Mouse (Mus musculus): Measurements from ENCODE around the gene A030003K21Rik. TPM values are rescaled to one million over a fixed set of nuclear protein-coding genes. Genes with fewer than 3 reads are reported as not detected.

The A030003K21Rik gene
- total and polyA plus RNA-seq, 3 experiments, result not detected

- H3K9me3 ChIP-seq (replicated peaks; ENCODE audit: insufficient read depth, low read length), result no peaks in the 10 kb centered on the region
- no peak overlapping the region for H3K27ac ChIP-seq (ENCODE audit: control insufficient read depth, low read depth, low read length)
These were observed 49.9 kb downstream of the A030003K21Rik start for GRCm38 (mm10) chr1:82893269-82893668.

More at GRCm38 (mm10) chr1:82893269-82893668, 49.9 kb downstream of the A030003K21Rik start:
- H3K36me3 ChIP-seq (ENCODE audit: control insufficient read depth in 1 of 2, insufficient read depth in 2 of 2, low read length in 2 of 2), result peaks cover 0 to 24% of the 10 kb centered on the region in 2 experiments; a peak in 2 of 4 replicates
- no peaks in the 10 kb centered on the region for H3K27me3 ChIP-seq (ENCODE audit: control insufficient read depth in 1 of 2, insufficient read depth in 2 of 2, low read length in 2 of 2)
- no peaks in the 10 kb centered on the region for H3K79me2 ChIP-seq (ENCODE audit: control insufficient read depth, insufficient read depth, low read length, poor library complexity)
- no peaks in the 10 kb centered on the region for H3K4me1 ChIP-seq (ENCODE audit: control insufficient read depth in 1 of 2, insufficient read depth in 2 of 2, low read length in 2 of 2)
- no peak for DNase-seq (ENCODE audit: low read depth, low spot score)
- no peak overlapping the region for H3K9ac ChIP-seq (ENCODE audit: control insufficient read depth, low read depth, low read length, poor library complexity, severe bottlenecking)
- H3K4me3 ChIP-seq (ENCODE audit: control insufficient read depth in 1 of 2, insufficient read depth in 1 of 2, low read depth in 2 of 2, low read length in 2 of 2), result no peak overlapping the region
- no peak for TF ChIP-seq ZNF384 (IDR thresholded peaks at IDR 0.05; ENCODE audit: low read depth, low read length)
- TF ChIP-seq E2F4 (IDR thresholded peaks at IDR 0.05; ENCODE audit: borderline replicate concordance, low read depth, low read length), result no peak
- TF ChIP-seq ZMIZ1 (IDR thresholded peaks at IDR 0.05; ENCODE audit: low read depth, low read length), result no peak
- no peak for TF ChIP-seq SMC3 (IDR thresholded peaks at IDR 0.05; ENCODE audit: low read depth, low read length)
- no peak for TF ChIP-seq HCFC1 (IDR thresholded peaks at IDR 0.05; ENCODE audit: low read depth, low read length)
- TF ChIP-seq TAL1 (IDR thresholded peaks at IDR 0.05; ENCODE audit: low read length), result no peak
- no peak for TF ChIP-seq GATA1 (IDR thresholded peaks at IDR 0.05; ENCODE audit: low read depth, low read length)
- no peak for TF ChIP-seq CHD2 (IDR thresholded peaks at IDR 0.05; ENCODE audit: low read length)
- no peak for TF ChIP-seq EP300 (IDR thresholded peaks at IDR 0.05; ENCODE audit: low read depth in 1 of 2, low read length in 2 of 2)
- TF ChIP-seq CHD1 (IDR thresholded peaks at IDR 0.05; ENCODE audit: low read depth, low read length), result no peak
- TF ChIP-seq USF1 (IDR thresholded peaks at IDR 0.05; ENCODE audit: low read depth, low read length), result no peak
- TF ChIP-seq KAT2A (conservative IDR thresholded peaks at IDR 0.05; ENCODE audit: low read depth, low read length), result no peak

Other genes starting within 250 kb of the A030003K21Rik start
- 86.0 and 91.1 TPM in 2 replicates for gene Mff, start 218.5 kb downstream of the A030003K21Rik start, total RNA-seq (2012; rRNA removed)
- gene Mff, start 218.5 kb downstream of the A030003K21Rik start, polyA plus RNA-seq (2012; ENCODE audit: insufficient read depth in 1 of 2, insufficient read length in 2 of 2, low read depth in 1 of 2, low replicate concordance in 2 of 2, missing spikeins in 1 of 2), result 100 to 1,000 TPM in 1 of 2 experiments, not detected in 1; 195 TPM
- gene Tm4sf20, start 174.9 kb downstream of the A030003K21Rik start, total RNA-seq (2012; rRNA removed), result not detected in 2 replicates
- gene Tm4sf20, start 174.9 kb downstream of the A030003K21Rik start, polyA plus RNA-seq (2012; ENCODE audit: insufficient read depth in 1 of 2, insufficient read length in 2 of 2, low read depth in 1 of 2, low replicate concordance in 2 of 2, missing spikeins in 1 of 2), result not detected
- not detected in 2 replicates for gene Gm47791, start 172.1 kb downstream of the A030003K21Rik start, total RNA-seq (2012; rRNA removed)
- gene Gm47791, start 172.1 kb downstream of the A030003K21Rik start, polyA plus RNA-seq (2012; ENCODE audit: insufficient read depth in 1 of 2, insufficient read length in 2 of 2, low read depth in 1 of 2, low replicate concordance in 2 of 2, missing spikeins in 1 of 2), result not detected
- gene Agfg1, start 103.9 kb downstream of the A030003K21Rik start, total RNA-seq (2012; rRNA removed), result 34.1 and 38.2 TPM in 2 replicates
- gene Agfg1, start 103.9 kb downstream of the A030003K21Rik start, polyA plus RNA-seq (2012; ENCODE audit: insufficient read depth in 1 of 2, insufficient read length in 2 of 2, low read depth in 1 of 2, low replicate concordance in 2 of 2, missing spikeins in 1 of 2), result 10 to 100 TPM in 1 of 2 experiments, not detected in 1; 58.6 TPM
- 0.15 TPM in 1 of 2 replicates, not detected in the other for gene A030005L19Rik, start 30.1 kb downstream of the A030003K21Rik start, total RNA-seq (2012; rRNA removed)
- under 1 TPM in 1 of 2 experiments, not detected in 1; 0.26 TPM for gene A030005L19Rik, start 30.1 kb downstream of the A030003K21Rik start, polyA plus RNA-seq (2012; ENCODE audit: insufficient read depth in 1 of 2, insufficient read length in 2 of 2, low read depth in 1 of 2, low replicate concordance in 2 of 2, missing spikeins in 1 of 2)
- not detected in 2 replicates for gene A030014E15Rik, start 18.5 kb downstream of the A030003K21Rik start, total RNA-seq (2012; rRNA removed)
- not detected for gene A030014E15Rik, start 18.5 kb downstream of the A030003K21Rik start, polyA plus RNA-seq (2012; ENCODE audit: insufficient read depth in 1 of 2, insufficient read length in 2 of 2, low read depth in 1 of 2, low replicate concordance in 2 of 2, missing spikeins in 1 of 2)
- not detected in 2 replicates for gene Gm6217, start 12.0 kb downstream of the A030003K21Rik start, total RNA-seq (2012; rRNA removed)
- gene Gm6217, start 12.0 kb downstream of the A030003K21Rik start, polyA plus RNA-seq (2012; ENCODE audit: insufficient read depth in 1 of 2, insufficient read length in 2 of 2, low read depth in 1 of 2, low replicate concordance in 2 of 2, missing spikeins in 1 of 2), result not detected
- not detected in 2 replicates for gene Gm7544, start 12.6 kb upstream of the A030003K21Rik start, total RNA-seq (2012; rRNA removed)
- gene Gm7544, start 12.6 kb upstream of the A030003K21Rik start, polyA plus RNA-seq (2012; ENCODE audit: insufficient read depth in 1 of 2, insufficient read length in 2 of 2, low read depth in 1 of 2, low replicate concordance in 2 of 2, missing spikeins in 1 of 2), result not detected
- not detected in 2 replicates for gene Gm47955, start 16.9 kb upstream of the A030003K21Rik start, total RNA-seq (2012; rRNA removed)
- not detected for gene Gm47955, start 16.9 kb upstream of the A030003K21Rik start, polyA plus RNA-seq (2012; ENCODE audit: insufficient read depth in 1 of 2, insufficient read length in 2 of 2, low read depth in 1 of 2, low replicate concordance in 2 of 2, missing spikeins in 1 of 2)
- gene Gm47959, start 57.2 kb upstream of the A030003K21Rik start, total RNA-seq (2012; rRNA removed), result not detected in 2 replicates
- not detected for gene Gm47959, start 57.2 kb upstream of the A030003K21Rik start, polyA plus RNA-seq (2012; ENCODE audit: insufficient read depth in 1 of 2, insufficient read length in 2 of 2, low read depth in 1 of 2, low replicate concordance in 2 of 2, missing spikeins in 1 of 2)
- gene Slc19a3, start 95.1 kb upstream of the A030003K21Rik start, total RNA-seq (2012; rRNA removed), result not detected in 2 replicates
- gene Slc19a3, start 95.1 kb upstream of the A030003K21Rik start, polyA plus RNA-seq (2012; ENCODE audit: insufficient read depth in 1 of 2, insufficient read length in 2 of 2, low read depth in 1 of 2, low replicate concordance in 2 of 2, missing spikeins in 1 of 2), result not detected
- gene Krtap28-10, start 99.1 kb upstream of the A030003K21Rik start, total RNA-seq (2012; rRNA removed), result not detected in 2 replicates
- gene Krtap28-10, start 99.1 kb upstream of the A030003K21Rik start, polyA plus RNA-seq (2012; ENCODE audit: insufficient read depth in 1 of 2, insufficient read length in 2 of 2, low read depth in 1 of 2, low replicate concordance in 2 of 2, missing spikeins in 1 of 2), result not detected
- gene Gm47969, start 101.5 kb upstream of the A030003K21Rik start, total RNA-seq (2012; rRNA removed), result not detected in 2 replicates
- gene Gm47969, start 101.5 kb upstream of the A030003K21Rik start, polyA plus RNA-seq (2012; ENCODE audit: insufficient read depth in 1 of 2, insufficient read length in 2 of 2, low read depth in 1 of 2, low replicate concordance in 2 of 2, missing spikeins in 1 of 2), result not detected
- gene A030005K14Rik, start 116.0 kb upstream of the A030003K21Rik start, total RNA-seq (2012; rRNA removed), result not detected in 2 replicates
- gene A030005K14Rik, start 116.0 kb upstream of the A030003K21Rik start, polyA plus RNA-seq (2012; ENCODE audit: insufficient read depth in 1 of 2, insufficient read length in 2 of 2, low read depth in 1 of 2, low replicate concordance in 2 of 2, missing spikeins in 1 of 2), result not detected
- gene Krtap28-13, start 117.5 kb upstream of the A030003K21Rik start, total RNA-seq (2012; rRNA removed), result not detected in 2 replicates
- gene Krtap28-13, start 117.5 kb upstream of the A030003K21Rik start, polyA plus RNA-seq (2012; ENCODE audit: insufficient read depth in 1 of 2, insufficient read length in 2 of 2, low read depth in 1 of 2, low replicate concordance in 2 of 2, missing spikeins in 1 of 2), result not detected
- not detected in 2 replicates for gene Ccl20, start 173.4 kb upstream of the A030003K21Rik start, total RNA-seq (2012; rRNA removed)
- not detected for gene Ccl20, start 173.4 kb upstream of the A030003K21Rik start, polyA plus RNA-seq (2012; ENCODE audit: insufficient read depth in 1 of 2, insufficient read length in 2 of 2, low read depth in 1 of 2, low replicate concordance in 2 of 2, missing spikeins in 1 of 2)
- gene Daw1, start 216.4 kb upstream of the A030003K21Rik start, total RNA-seq (2012; rRNA removed), result not detected in 2 replicates
- gene Daw1, start 216.4 kb upstream of the A030003K21Rik start, polyA plus RNA-seq (2012; ENCODE audit: insufficient read depth in 1 of 2, insufficient read length in 2 of 2, low read depth in 1 of 2, low replicate concordance in 2 of 2, missing spikeins in 1 of 2), result not detected